9 mouse cellular contexts compared by ENCODE assay signal in the genomic region with DNA sequence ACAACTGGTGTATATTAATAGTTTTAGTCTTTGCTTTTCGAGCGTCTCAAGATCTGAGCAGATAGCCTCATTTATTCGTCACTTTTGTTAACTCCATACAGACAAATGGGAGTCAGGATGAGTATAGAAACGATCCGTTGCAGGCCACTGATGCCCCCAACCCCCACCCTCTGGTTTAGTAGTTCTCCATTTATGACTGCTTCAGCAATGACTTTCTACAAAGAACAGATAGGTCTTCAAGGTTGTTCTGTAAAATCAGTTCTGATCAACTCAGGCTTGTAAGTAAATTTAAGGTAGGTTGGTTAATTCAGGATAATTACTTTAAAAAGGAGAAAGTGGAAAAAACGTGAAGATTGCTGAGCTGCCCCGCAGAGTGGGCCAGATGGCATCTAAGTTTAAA. TPM values are rescaled to one million over a fixed set of nuclear protein-coding genes. Genes with fewer than 3 reads are reported as not detected.
DNase-seq lines count a peak whose midpoint lies in the region; ATAC-seq and TF ChIP-seq lines count a peak whose summit lies in the region.
"Had no signal": no experiment of that assay in that cellular context is flagged by ENCODE, and none has a peak within 500 bp of the region (broad histone marks: within the 10 kb centered on the region; RNA-seq: fewer than 3 reads in every experiment).

No protein-coding gene starts in this region.

- peak overlapping the region; percentile 69 for H3K4me2 ChIP-seq in forebrain, embryonic 12.5 days
- peak overlapping the region; percentile 63 for H3K4me2 ChIP-seq in liver, embryonic 14.5 days (ENCODE audit: low read depth)

- H3K27ac ChIP-seq in forebrain, embryonic 12.5 days: no peak overlapping the region
- H3K27ac ChIP-seq in liver, embryonic 14.5 days: no peak overlapping the region

- H3K79me2 ChIP-seq in C2C12 (ENCODE audit: control insufficient read depth, insufficient read depth): peaks cover 19% of the 10 kb centered on the region

- H3K9me3 ChIP-seq in erythroblast, embryonic 14.5 days (ENCODE audit: control insufficient read depth, low read length): no peaks in the 10 kb centered on the region
- no peaks in the 10 kb centered on the region for H3K9me3 ChIP-seq in forebrain, embryonic 12.5 days
- no peaks in the 10 kb centered on the region for H3K9me3 ChIP-seq in liver, embryonic 14.5 days (ENCODE audit: control insufficient read depth, low read length)

- TF ChIP-seq EP300 in liver, embryonic 14.5 days (IDR thresholded peaks at IDR 0.05; ENCODE audit: low read depth): no peak

- no peak for ATAC-seq in erythroblast, adult 5-6 weeks (replicated peaks; ENCODE audit: low FRiP score, poor library complexity, severe bottlenecking)
- no peak for ATAC-seq in forebrain, embryonic 12.5 days (ENCODE audit: low FRiP score)
- ATAC-seq in liver, embryonic 14.5 days (ENCODE audit: insufficient read depth): no peak
- no peak for ATAC-seq in frontal cortex, adult (ENCODE audit: low TSS enrichment)

- no peak for DNase-seq in liver, embryonic 14.5 days (ENCODE audit: low read depth in 3 of 3, low spot score in 3 of 3)
- no peak for DNase-seq in ovary, postnatal 14 days (ENCODE audit: low spot score)
- DNase-seq in urinary bladder, adult 2 months (ENCODE audit: low spot score): no peak

- H3K27me3 ChIP-seq in erythroblast, embryonic 14.5 days (ENCODE audit: control insufficient read depth): no peaks in the 10 kb centered on the region
- H3K27me3 ChIP-seq in C2C12 (ENCODE audit: control insufficient read depth, insufficient read depth, insufficient read length): no peaks in the 10 kb centered on the region
- no peaks in the 10 kb centered on the region for H3K27me3 ChIP-seq in forebrain, embryonic 12.5 days
- H3K27me3 ChIP-seq in liver, embryonic 14.5 days (ENCODE audit: control insufficient read depth, insufficient read depth, low read length): no peaks in the 10 kb centered on the region

- peak overlapping the region; percentile 85 for H3K4me3 ChIP-seq in erythroblast, embryonic 14.5 days (replicated peaks)
- H3K4me3 ChIP-seq in C2C12 (ENCODE audit: insufficient read depth, poor library complexity, severe bottlenecking): peak overlapping the region; percentile 63
- H3K4me3 ChIP-seq in forebrain, embryonic 12.5 days (replicated peaks): peak overlapping the region; percentile 73
- H3K4me3 ChIP-seq in liver, embryonic 14.5 days (ENCODE audit: insufficient read depth in 1 of 2, low read depth in 2 of 2, low read length in 2 of 2): peak overlapping the region in 1 of 2 experiments; percentile 80; a peak in 2 of 4 replicates

- WGBS in forebrain, embryonic 12.5 days: 78% methylated on average over 7 of the region's 7 CpGs
- 58% methylated on average over 7 of the region's 7 CpGs for WGBS in liver, embryonic 14.5 days (ENCODE audit: insufficient replicate concordance)

- H3K4me1 ChIP-seq in erythroblast, embryonic 14.5 days (ENCODE audit: control insufficient read depth): peaks cover 29% of the 10 kb centered on the region
- H3K4me1 ChIP-seq in forebrain, embryonic 12.5 days: peaks cover 16% of the 10 kb centered on the region
- peaks cover 5 to 12% of the 10 kb centered on the region in 2 experiments; a peak in 1 of 4 replicates for H3K4me1 ChIP-seq in liver, embryonic 14.5 days (replicated peaks; ENCODE audit: control insufficient read depth in 2 of 2, insufficient read depth in 2 of 2, low read length in 1 of 2)

- TF ChIP-seq CTCF in C2C12 (IDR thresholded peaks at IDR 0.05; ENCODE audit: control insufficient read depth, insufficient read depth, insufficient read length): no peak
- TF ChIP-seq CTCF in liver, embryonic 14.5 days (IDR thresholded peaks at IDR 0.05; ENCODE audit: low read depth): no peak

- H3K9ac ChIP-seq in forebrain, embryonic 12.5 days: peak overlapping the region; percentile 86; the same call in 1 of the 2 replicates
- H3K9ac ChIP-seq in liver, embryonic 14.5 days (replicated peaks): peak overlapping the region; percentile 81

- no peaks in the 10 kb centered on the region for H3K36me3 ChIP-seq in erythroblast, embryonic 14.5 days (ENCODE audit: control insufficient read depth)
- no peaks in the 10 kb centered on the region for H3K36me3 ChIP-seq in C2C12 (ENCODE audit: control insufficient read depth, insufficient read depth)
- no peaks in the 10 kb centered on the region for H3K36me3 ChIP-seq in forebrain, embryonic 12.5 days (replicated peaks)
- no peaks in the 10 kb centered on the region for H3K36me3 ChIP-seq in liver, embryonic 14.5 days (replicated peaks; ENCODE audit: control insufficient read depth, insufficient read depth, low read depth)

- H3K79me3 ChIP-seq in C2C12 (ENCODE audit: low read depth): peaks cover 6% of the 10 kb centered on the region

- H3ac ChIP-seq in C2C12 (ENCODE audit: control insufficient read depth, insufficient read length, low read depth): no peak overlapping the region

TF ChIP-seq in C2C12, 6 proteins besides CTCF, POLR2A, EP300 and RAD21:
- TF ChIP-seq MAX (IDR thresholded peaks at IDR 0.05): no peak
- no peak for TF ChIP-seq MYOG (IDR thresholded peaks at IDR 0.05; ENCODE audit: control insufficient read depth, extremely low read depth, insufficient read length)
- TF ChIP-seq CEBPB (IDR thresholded peaks at IDR 0.05; ENCODE audit: low read depth): no peak
- TF ChIP-seq USF1 (IDR thresholded peaks at IDR 0.05; ENCODE audit: low read depth): no peak
- TF ChIP-seq MYOD1 (IDR thresholded peaks at IDR 0.05; ENCODE audit: control insufficient read depth, insufficient read length, low read depth): no peak
- TF ChIP-seq FOSL1 (IDR thresholded peaks at IDR 0.05; ENCODE audit: insufficient read depth, low read length, poor library complexity, severe bottlenecking): no peak

RNA-seq across cellular contexts. Expression of gene Odf2l, which starts 1.0 kb away (rescaled TPM):
- 0.08 and 0.21 TPM in 2 replicates for polyA plus RNA-seq in erythroblast, embryonic 14.5 days (2012)
- 9.0 and 9.2 TPM in 2 replicates for total RNA-seq in erythroblast, adult 5-6 weeks (2015; ENCODE audit: low replicate concordance)
- total RNA-seq in erythroblast, adult 5-6 weeks (2017; ENCODE audit: low replicate concordance): 12.1 and 16.2 TPM in 2 replicates
- polyA plus RNA-seq in C2C12 (2012; fragmentation: generic; extraction: Trizol): 3.3 TPM
- polyA plus RNA-seq in forebrain, embryonic 12.5 days (2016; fragmentation: Nextera tagmentation; extraction: Ambion mirVana): 31.3 and 31.7 TPM in 2 replicates
- 3.9 and 5.6 TPM in 2 replicates for polyA plus RNA-seq in liver, embryonic 14.5 days (2012; rRNA removed)
- polyA plus RNA-seq in liver, embryonic 14.5 days (2014; fragmentation: Nextera tagmentation; extraction: Ambion mirVana): 4.9 and 7.6 TPM in 2 replicates
- 17.1 and 20.4 TPM in 2 replicates for polyA plus RNA-seq in urinary bladder, adult 2 months (2012; rRNA removed)

RNA-seq across cellular contexts. Expression of gene Clca2, which starts 20.2 kb away (rescaled TPM):
- not detected in 2 replicates for polyA plus RNA-seq in erythroblast, embryonic 14.5 days (2012)
- not detected in 2 replicates for total RNA-seq in erythroblast, adult 5-6 weeks (2015; ENCODE audit: low replicate concordance)
- not detected in 2 replicates for total RNA-seq in erythroblast, adult 5-6 weeks (2017; ENCODE audit: low replicate concordance)
- 0.27 TPM for polyA plus RNA-seq in C2C12 (2012; fragmentation: generic; extraction: Trizol)
- polyA plus RNA-seq in forebrain, embryonic 12.5 days (2016; fragmentation: Nextera tagmentation; extraction: Ambion mirVana): 0.15 and 0.19 TPM in 2 replicates
- not detected in 2 replicates for polyA plus RNA-seq in liver, embryonic 14.5 days (2012; rRNA removed)
- not detected in 2 replicates for polyA plus RNA-seq in liver, embryonic 14.5 days (2014; fragmentation: Nextera tagmentation; extraction: Ambion mirVana)
- 3.4 and 3.7 TPM in 2 replicates for polyA plus RNA-seq in urinary bladder, adult 2 months (2012; rRNA removed)
- polyA plus RNA-seq: frontal cortex, adult 2 months had no signal
